Mouse (Mus musculus): ENCODE data around the gene Dusp12. TPM values are rescaled to one million over a fixed set of nuclear protein-coding genes. Genes with fewer than 3 reads are reported as not detected.
A peak's percentile ranks its signal among the peaks of the same experiment; 100 is the strongest.

Dusp12 gene
- polyA plus RNA-seq (2015; fragmentation: Nextera tagmentation; extraction: Ambion mirVana): 44.5 and 48.3 TPM in 2 replicates

- peak within 1 kb of the TSS; percentile 60 for H3K4me2 ChIP-seq
- no peaks in the 10 kb centered on the region for H3K27me3 ChIP-seq
- H3K4me1 ChIP-seq: peaks cover 14% of the 10 kb centered on the region; the same call in 1 of the 2 replicates
- H3K9me3 ChIP-seq: no peaks in the 10 kb centered on the region
- peaks cover 17% of the 10 kb centered on the region for H3K36me3 ChIP-seq
- WGBS: 0% methylated on average over 46 of the region's 46 CpGs
- peak within 1 kb of the TSS; percentile 85 for H3K9ac ChIP-seq
- H3K27ac ChIP-seq: peak within 1 kb of the TSS; percentile 88
- H3K4me3 ChIP-seq: peak within 1 kb of the TSS; percentile 88
- ATAC-seq (ENCODE audit: insufficient number of reproducible peaks, low FRiP score, low TSS enrichment, low read depth): peak; percentile 85
These were observed at the start of gene Dusp12, which contains the start of gene Gm26620 for GRCm38 (mm10) chr1:170884978-170885561. Dusp12 (minus strand) TSS chr1:170885540. Gm26620 (plus strand) TSS chr1:170885065.

GRCm38 (mm10) chr1:170934383-170934782 lies 49.0 kb upstream of the Dusp12 start:
- ATAC-seq (ENCODE audit: insufficient number of reproducible peaks, low FRiP score, low TSS enrichment, low read depth): no peak
- no peaks in the 10 kb centered on the region for H3K4me1 ChIP-seq
- no peaks in the 10 kb centered on the region for H3K36me3 ChIP-seq
- 50% methylated on average over 2 of the region's 2 CpGs for WGBS
- no peak overlapping the region for H3K4me2 ChIP-seq
- no peak overlapping the region for H3K4me3 ChIP-seq
- no peaks in the 10 kb centered on the region for H3K9me3 ChIP-seq
- H3K27me3 ChIP-seq: no peaks in the 10 kb centered on the region
- H3K9ac ChIP-seq: no peak overlapping the region
- H3K27ac ChIP-seq: no peak overlapping the region

- Histone ChIP-seq H3K27ac (no peak overlapping the region), H3K9me3 (no peaks in the 10 kb centered on the region), H3K27me3 (no peaks in the 10 kb centered on the region), H3K9ac (no peak overlapping the region), H3K4me2 (no peak overlapping the region), H3K4me3 (no peak overlapping the region), H3K4me1 (no peaks in the 10 kb centered on the region), H3K36me3 (no peaks in the 10 kb centered on the region)
- ATAC-seq (ENCODE audit: insufficient number of reproducible peaks, low FRiP score, low TSS enrichment, low read depth): no peak
- WGBS: 86% methylated on average over 1 of the region's 1 CpGs
These were observed 48.6 kb upstream of the Dusp12 start for GRCm38 (mm10) chr1:170933940-170934339.

- Histone ChIP-seq H3K9me3 (no peaks in the 10 kb centered on the region), H3K27me3 (no peaks in the 10 kb centered on the region), H3K4me3 (no peak overlapping the region), H3K27ac (no peak overlapping the region), H3K4me1 (no peaks in the 10 kb centered on the region), H3K36me3 (no peaks in the 10 kb centered on the region), H3K4me2 (no peak overlapping the region), H3K9ac (no peak overlapping the region)
- 68% methylated on average over 6 of the region's 6 CpGs for WGBS
- ATAC-seq (ENCODE audit: insufficient number of reproducible peaks, low FRiP score, low TSS enrichment, low read depth): no peak
These were observed 48.1 kb upstream of the Dusp12 start for GRCm38 (mm10) chr1:170933386-170933920.

- no peaks in the 10 kb centered on the region for H3K27me3 ChIP-seq
- H3K9ac ChIP-seq: no peak overlapping the region
- no peak overlapping the region for H3K4me2 ChIP-seq
- no peak overlapping the region for H3K27ac ChIP-seq
- no peak for ATAC-seq (ENCODE audit: insufficient number of reproducible peaks, low FRiP score, low TSS enrichment, low read depth)
- H3K36me3 ChIP-seq: no peaks in the 10 kb centered on the region
- H3K4me1 ChIP-seq: no peaks in the 10 kb centered on the region
- H3K4me3 ChIP-seq: no peak overlapping the region
- 86% methylated on average over 3 of the region's 3 CpGs for WGBS
- H3K9me3 ChIP-seq: no peaks in the 10 kb centered on the region
These were observed 46.7 kb upstream of the Dusp12 start for GRCm38 (mm10) chr1:170932043-170932442.

- Histone ChIP-seq H3K36me3 (no peaks in the 10 kb centered on the region), H3K4me1 (no peaks in the 10 kb centered on the region), H3K4me2 (no peak overlapping the region), H3K9ac (no peak overlapping the region), H3K27me3 (no peaks in the 10 kb centered on the region), H3K9me3 (no peaks in the 10 kb centered on the region), H3K27ac (no peak overlapping the region), H3K4me3 (no peak overlapping the region)
- ATAC-seq (ENCODE audit: insufficient number of reproducible peaks, low FRiP score, low TSS enrichment, low read depth): no peak
- 82% methylated on average over 4 of the region's 4 CpGs for WGBS
These were observed 43.9 kb upstream of the Dusp12 start for GRCm38 (mm10) chr1:170929245-170929644.

- Histone ChIP-seq H3K4me2 (no peak overlapping the region), H3K9ac (no peak overlapping the region), H3K4me1 (no peaks in the 10 kb centered on the region), H3K27me3 (no peaks in the 10 kb centered on the region), H3K36me3 (no peaks in the 10 kb centered on the region), H3K9me3 (no peaks in the 10 kb centered on the region), H3K4me3 (no peak overlapping the region), H3K27ac (no peak overlapping the region)
- 70% methylated on average over 2 of the region's 2 CpGs for WGBS
- no peak for ATAC-seq (ENCODE audit: insufficient number of reproducible peaks, low FRiP score, low TSS enrichment, low read depth)
These were observed 43.1 kb upstream of the Dusp12 start for GRCm38 (mm10) chr1:170928467-170928866.

GRCm38 (mm10) chr1:170927378-170927777 lies 42.0 kb upstream of the Dusp12 start, which contains the start of gene Fcrla:
Fcrla (minus strand) TSS chr1:170927583.
- H3K36me3 ChIP-seq: no peaks in the 10 kb centered on the region
- H3K4me3 ChIP-seq: no peak within 1 kb of the TSS
- no peak within 1 kb of the TSS for H3K9ac ChIP-seq
- WGBS: 72% methylated on average over 3 of the region's 3 CpGs
- no peak for ATAC-seq (ENCODE audit: insufficient number of reproducible peaks, low FRiP score, low TSS enrichment, low read depth)
- H3K27ac ChIP-seq: no peak within 1 kb of the TSS
- no peaks in the 10 kb centered on the region for H3K4me1 ChIP-seq
- H3K27me3 ChIP-seq: no peaks in the 10 kb centered on the region
- H3K4me2 ChIP-seq: no peak within 1 kb of the TSS
- no peaks in the 10 kb centered on the region for H3K9me3 ChIP-seq

- Histone ChIP-seq H3K9me3 (no peaks in the 10 kb centered on the region), H3K4me3 (no peak overlapping the region), H3K9ac (no peak overlapping the region), H3K4me2 (no peak overlapping the region), H3K27me3 (no peaks in the 10 kb centered on the region), H3K27ac (no peak overlapping the region), H3K36me3 (no peaks in the 10 kb centered on the region), H3K4me1 (no peaks in the 10 kb centered on the region)
- WGBS: 57% methylated on average over 6 of the region's 6 CpGs
- no peak for ATAC-seq (ENCODE audit: insufficient number of reproducible peaks, low FRiP score, low TSS enrichment, low read depth)
These were observed 41.6 kb upstream of the Dusp12 start for GRCm38 (mm10) chr1:170926941-170927340.

GRCm38 (mm10) chr1:170924485-170924884 lies 39.1 kb upstream of the Dusp12 start:
- H3K4me2 ChIP-seq: no peak overlapping the region
- H3K27ac ChIP-seq: no peak overlapping the region
- H3K4me1 ChIP-seq: no peaks in the 10 kb centered on the region
- 76% methylated on average over 6 of the region's 6 CpGs for WGBS
- no peaks in the 10 kb centered on the region for H3K27me3 ChIP-seq
- H3K9ac ChIP-seq: no peak overlapping the region
- no peaks in the 10 kb centered on the region for H3K9me3 ChIP-seq
- no peaks in the 10 kb centered on the region for H3K36me3 ChIP-seq
- no peak overlapping the region for H3K4me3 ChIP-seq
- no peak for ATAC-seq (ENCODE audit: insufficient number of reproducible peaks, low FRiP score, low TSS enrichment, low read depth)

- H3K4me3 ChIP-seq: no peak overlapping the region
- no peak for ATAC-seq (ENCODE audit: insufficient number of reproducible peaks, low FRiP score, low TSS enrichment, low read depth)
- no peak overlapping the region for H3K27ac ChIP-seq
- 93% methylated on average over 8 of the region's 8 CpGs for WGBS
- H3K4me2 ChIP-seq: no peak overlapping the region
- H3K9me3 ChIP-seq: no peaks in the 10 kb centered on the region
- no peak overlapping the region for H3K9ac ChIP-seq
- no peaks in the 10 kb centered on the region for H3K36me3 ChIP-seq
- no peaks in the 10 kb centered on the region for H3K27me3 ChIP-seq
- H3K4me1 ChIP-seq: 0 out of 2 replicates have a peak, but pooled peaks cover 2% of the 10 kb centered on the region
These were observed 34.0 kb upstream of the Dusp12 start for GRCm38 (mm10) chr1:170919308-170919707.

- ATAC-seq (ENCODE audit: insufficient number of reproducible peaks, low FRiP score, low TSS enrichment, low read depth): no peak
- Histone ChIP-seq H3K4me1 (0 out of 2 replicates have a peak, but pooled peaks cover 2% of the 10 kb centered on the region), H3K9ac (no peak overlapping the region), H3K9me3 (no peaks in the 10 kb centered on the region), H3K36me3 (no peaks in the 10 kb centered on the region), H3K4me3 (no peak overlapping the region), H3K27me3 (no peaks in the 10 kb centered on the region), H3K27ac (no peak overlapping the region), H3K4me2 (no peak overlapping the region)
- 67% methylated on average over 5 of the region's 5 CpGs for WGBS
These were observed 30.3 kb upstream of the Dusp12 start for GRCm38 (mm10) chr1:170915657-170916056.
